ENCODE assay signal across 22 mouse cellular contexts in the genomic region with DNA sequence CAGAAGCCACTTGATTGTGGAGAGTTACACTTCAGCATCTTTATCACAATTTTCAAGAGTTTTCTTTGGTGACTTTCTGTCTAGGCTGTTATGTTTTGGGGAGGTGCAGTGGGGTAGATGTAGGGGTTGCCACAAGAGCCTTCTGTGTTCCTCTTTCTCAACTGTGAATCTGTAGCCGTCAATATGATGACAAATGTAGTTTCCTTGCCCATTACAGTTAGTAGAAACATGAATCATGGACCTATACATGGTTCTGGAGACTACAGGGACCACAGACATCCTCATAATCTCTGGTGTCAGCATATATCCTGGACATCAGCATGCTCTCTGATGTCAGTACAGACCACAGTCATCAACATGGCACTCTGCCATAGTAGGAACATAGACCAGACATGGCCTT.
"Had no signal": no experiment of that assay in that cellular context is flagged by ENCODE, and none has a peak within 500 bp of the region (broad histone marks: within the 10 kb centered on the region; RNA-seq: fewer than 3 reads in every experiment).

No protein-coding gene starts in this region.

- H3K27me3 ChIP-seq: kidney, embryonic 15.5 days; limb, embryonic 13.5 days; liver, embryonic 12.5 days; liver, embryonic 15.5 days; midbrain, embryonic 15.5 days; neural tube, embryonic 12.5 days; neural tube, embryonic 15.5 days had no signal

- H3K4me1 ChIP-seq: kidney, embryonic 15.5 days; limb, embryonic 10.5 days; limb, embryonic 13.5 days; liver, embryonic 12.5 days; liver, embryonic 15.5 days; midbrain, embryonic 15.5 days; neural tube, embryonic 12.5 days; neural tube, embryonic 15.5 days had no signal

- DNase-seq: kidney, adult 11 months; kidney, adult 8-10 months; kidney, postnatal 14 days; kidney, postnatal 4 days; liver; lung, adult 2 months; lung, postnatal 14 days; lung, postnatal 4 days; right cerebral cortex, adult 18-20 months; right cerebral cortex, postnatal 14 days; right cerebral cortex, postnatal 4 days; thymus, adult 18-20 months; thymus, postnatal 36 days had no signal

- H3K36me3 ChIP-seq: kidney, embryonic 15.5 days; limb, embryonic 10.5 days; limb, embryonic 13.5 days; liver, embryonic 12.5 days; liver, embryonic 15.5 days; midbrain, embryonic 15.5 days; neural tube, embryonic 12.5 days; neural tube, embryonic 15.5 days had no signal

- H3K27ac ChIP-seq: kidney, embryonic 15.5 days; limb, embryonic 10.5 days; limb, embryonic 13.5 days; liver, embryonic 12.5 days; liver, embryonic 15.5 days; midbrain, embryonic 15.5 days; neural tube, embryonic 12.5 days; neural tube, embryonic 15.5 days; stomach, postnatal 0 days had no signal

- ATAC-seq: liver, embryonic 12.5 days; midbrain, embryonic 15.5 days had no signal

- H3K4me3 ChIP-seq: kidney, embryonic 15.5 days; limb, embryonic 10.5 days; limb, embryonic 13.5 days; liver, embryonic 12.5 days; liver, embryonic 15.5 days; midbrain, embryonic 15.5 days; neural tube, embryonic 12.5 days; neural tube, embryonic 15.5 days had no signal
